Mouse (Mus musculus) gastrocnemius, adult 8-10 months (tissue): ENCODE results near the gene Prdm13. TPM values are rescaled to one million over a fixed set of nuclear protein-coding genes. Genes with fewer than 3 reads are reported as not detected.

Experiments
- DNase-seq, 2 experiments: peaks; one replicate each; pipeline ENCODE4 v3.0.0; 2022; ENCODE audit warnings: low spot score in 2 of 2
- total RNA-seq, 4 experiments: library from RNA; stranded (reverse); gene quantifications; 2 replicates each; pipeline ENCODE4 v1.2.4; 2022

Gene Prdm13
- total RNA-seq = not detected

DNA sequence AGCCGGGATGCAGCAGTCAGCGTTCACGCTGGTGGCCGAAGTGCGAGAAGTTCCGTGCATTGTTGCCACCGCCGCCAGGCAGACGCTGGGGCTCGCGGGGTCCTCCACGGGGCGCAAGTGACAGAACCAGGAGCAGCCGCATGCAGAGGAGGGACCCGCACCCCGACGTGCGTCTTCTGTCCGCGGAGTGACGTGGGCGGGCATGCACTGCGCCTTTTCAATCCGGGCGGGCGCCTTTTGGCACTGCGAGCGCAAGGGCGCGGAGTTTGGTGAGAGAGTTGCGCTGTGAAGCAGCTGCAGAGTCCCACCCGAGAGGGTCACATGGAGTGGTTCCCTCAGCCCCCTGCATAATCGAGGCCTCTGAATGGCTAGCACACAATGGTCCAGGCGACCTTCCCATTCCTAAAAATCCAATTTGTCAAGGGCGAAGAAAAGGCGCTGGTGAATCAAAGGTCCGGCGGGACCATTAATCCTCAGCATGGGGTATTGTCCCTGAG, at the start of gene Prdm13:
Prdm13 (minus strand) TSS at position 369 of the 497 bp plus-strand sequence.
- DNase-seq = no peak

DNA sequence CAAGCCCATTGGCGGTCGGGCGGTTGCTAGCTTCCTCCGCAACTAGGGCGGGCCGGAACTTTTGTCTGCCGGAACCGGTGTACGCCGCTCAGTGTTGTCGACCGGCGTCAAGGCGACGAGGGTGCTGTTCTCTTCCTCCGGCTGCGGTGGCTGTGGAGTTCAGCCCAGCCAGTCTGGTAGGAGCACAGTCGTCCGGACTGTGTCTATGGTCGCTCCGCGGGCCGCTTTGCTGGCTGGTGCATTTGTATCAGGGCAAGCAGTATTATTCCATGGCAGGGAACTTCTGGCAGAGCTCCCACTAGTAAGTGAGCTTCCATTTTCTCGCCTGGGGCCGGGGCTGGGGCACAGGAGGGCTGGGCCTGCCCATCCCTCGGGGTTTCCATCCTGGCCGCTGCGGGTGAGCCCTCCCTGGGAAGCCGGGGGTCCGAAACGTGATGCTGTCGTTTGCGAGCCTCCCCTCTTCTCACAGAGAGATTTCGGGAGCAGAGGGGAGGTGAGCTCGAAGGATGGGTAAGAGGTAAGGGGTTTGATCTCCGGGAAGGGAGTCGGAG, 41.9 kb upstream of the Prdm13 start, which contains the start of gene Ccnc:
Ccnc (plus strand) TSS at position 87 of the 551 bp plus-strand sequence.
- peak; percentile 69 to 82 for DNase-seq

DNA sequence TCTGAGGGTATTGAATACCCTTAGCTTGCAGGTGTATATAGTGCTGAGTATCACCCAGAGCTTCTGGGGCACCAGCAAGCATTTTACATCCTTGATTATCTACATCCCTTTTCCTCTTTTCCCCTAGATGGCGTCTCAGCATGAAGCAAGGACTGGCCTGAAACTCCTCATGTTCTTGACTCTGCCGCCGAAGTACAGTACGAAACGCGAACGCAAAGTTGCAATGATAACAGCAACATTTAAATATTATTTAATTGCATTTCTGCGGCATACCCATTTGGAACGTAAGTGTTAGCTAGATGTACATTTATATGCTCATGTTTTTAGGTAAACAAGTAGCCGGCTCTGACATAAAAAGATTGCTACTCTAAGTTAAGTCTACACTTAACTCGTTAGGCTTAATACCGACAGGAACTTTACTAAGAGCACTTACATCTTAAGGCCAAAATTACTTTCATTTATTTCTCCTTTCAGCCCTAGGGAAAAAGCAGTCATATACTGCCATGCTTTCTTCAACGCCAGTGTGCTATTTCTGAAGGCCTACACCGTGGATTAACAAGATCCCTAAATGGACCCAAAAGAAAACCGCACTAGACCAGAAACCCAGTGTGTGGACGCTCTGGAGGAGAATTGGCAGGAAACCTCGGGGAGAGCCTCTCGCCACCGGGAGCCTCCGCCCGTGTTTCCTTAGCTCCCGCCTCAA, 41.3 kb upstream of the Prdm13 start:
- DNase-seq = no peak

DNA sequence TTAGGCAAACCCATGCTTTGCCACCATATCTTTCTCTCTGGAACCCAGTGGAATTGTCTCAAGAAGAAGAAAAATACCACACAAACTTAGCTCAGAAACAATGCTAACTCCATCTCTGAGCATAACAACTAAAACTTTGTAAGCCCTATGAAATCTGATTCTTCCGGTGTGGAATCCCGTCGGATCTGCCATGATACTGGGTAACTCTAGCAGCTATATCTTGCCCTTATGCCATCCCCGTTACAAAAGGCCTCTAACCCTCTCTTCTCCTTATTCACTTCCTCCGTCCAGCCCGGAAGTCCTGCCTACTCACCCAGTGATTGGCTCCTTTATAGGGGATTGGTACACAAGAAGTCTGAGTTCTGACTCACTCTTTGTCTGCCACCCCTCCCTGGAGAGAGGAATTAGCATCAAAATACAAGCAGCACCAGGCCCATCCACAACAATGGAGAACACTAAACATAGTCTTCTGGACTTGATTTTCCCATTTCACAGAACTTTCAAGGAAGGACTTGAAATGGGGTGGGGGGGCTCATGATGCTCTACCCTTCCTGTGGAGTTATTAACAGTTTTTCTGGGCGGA, 37.1 kb upstream of the Prdm13 start:
- no peak for DNase-seq

GRCm38 (mm10) chr4:21712147-21712546, 26.4 kb upstream of the Prdm13 start:
- DNase-seq = peak; percentile 14 to 50

GRCm38 (mm10) chr4:21705046-21705445, 19.3 kb upstream of the Prdm13 start:
- DNase-seq = no peak

DNA sequence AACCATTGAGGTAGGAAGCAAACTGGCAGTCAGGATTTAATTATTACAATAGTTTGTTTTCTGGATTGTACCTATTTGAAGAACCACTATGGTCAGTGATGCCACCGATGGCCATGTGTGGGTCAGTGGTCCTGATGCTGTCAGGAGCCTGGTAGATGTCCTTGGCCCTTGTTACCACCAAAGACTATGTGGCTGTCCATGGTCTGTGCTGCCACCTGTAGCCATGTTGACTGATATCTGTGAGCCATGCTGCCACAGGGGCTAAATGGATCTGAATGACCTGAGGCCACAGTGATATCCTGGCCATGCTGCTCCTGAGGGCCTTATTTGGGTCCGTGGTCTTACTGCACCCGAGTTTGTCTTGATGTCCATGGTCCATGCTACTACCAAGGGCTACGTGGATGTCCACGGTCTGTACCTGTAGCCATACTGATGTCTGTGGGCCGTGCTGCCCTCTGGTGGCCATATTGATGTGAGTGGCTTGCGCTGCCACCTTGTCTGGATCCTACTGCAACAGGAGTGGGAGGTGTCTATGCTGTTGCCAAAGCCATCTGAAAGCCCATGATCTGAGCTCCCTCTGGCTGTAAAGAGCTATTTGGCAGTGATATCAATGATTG, 10.0 kb upstream of the Prdm13 start:
- DNase-seq = no peak

DNA sequence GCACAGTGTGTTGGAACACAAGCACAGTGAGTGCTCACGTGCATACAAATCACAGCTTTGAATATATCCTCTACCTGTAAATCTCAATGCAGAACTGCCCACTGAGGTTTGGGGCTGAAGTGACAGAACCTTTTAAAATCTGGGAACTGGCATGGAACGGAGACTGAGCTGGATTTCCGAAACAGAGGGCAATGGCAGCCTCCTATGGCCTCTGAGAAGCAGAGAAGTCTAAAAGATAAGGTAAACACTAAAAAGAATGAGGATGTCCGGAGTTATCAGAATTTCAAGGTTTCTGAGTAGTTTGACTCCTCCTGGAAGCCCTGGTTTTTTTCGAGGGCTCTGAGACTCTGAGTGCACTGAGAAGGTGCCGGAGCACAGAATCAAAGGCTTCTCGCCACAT, 4.5 kb upstream of the Prdm13 start:
- DNase-seq = no peak

GRCm38 (mm10) chr4:21689492-21689941, 3.8 kb upstream of the Prdm13 start:
- DNase-seq = no peak

- DNase-seq = no peak
Measured at GRCm38 (mm10) chr4:21688703-21689200, 3.0 kb upstream of the Prdm13 start.

- no peak for DNase-seq
Measured at GRCm38 (mm10) chr4:21687783-21688702, 2.3 kb upstream of the Prdm13 start.

DNA sequence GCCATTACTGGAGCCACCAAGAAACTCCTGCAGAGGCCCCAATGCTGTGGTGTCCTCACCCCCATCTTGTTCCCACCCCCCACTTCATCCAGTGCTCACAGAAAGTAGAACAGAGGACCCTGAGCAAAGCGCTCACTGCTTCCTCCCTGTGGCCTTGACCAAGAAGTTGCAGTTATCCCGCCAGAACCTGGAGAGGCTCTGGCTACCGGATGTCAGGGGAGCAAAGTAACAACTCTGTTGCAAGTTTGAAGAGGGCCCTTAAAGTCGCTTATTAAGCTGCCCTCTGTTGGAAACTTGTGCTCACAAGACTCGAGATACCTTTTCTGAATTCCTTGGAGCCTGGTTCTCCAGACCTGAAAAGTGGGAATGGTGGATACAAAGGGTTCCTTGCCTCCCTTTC, 1.2 kb upstream of the Prdm13 start:
- DNase-seq = no peak

DNA sequence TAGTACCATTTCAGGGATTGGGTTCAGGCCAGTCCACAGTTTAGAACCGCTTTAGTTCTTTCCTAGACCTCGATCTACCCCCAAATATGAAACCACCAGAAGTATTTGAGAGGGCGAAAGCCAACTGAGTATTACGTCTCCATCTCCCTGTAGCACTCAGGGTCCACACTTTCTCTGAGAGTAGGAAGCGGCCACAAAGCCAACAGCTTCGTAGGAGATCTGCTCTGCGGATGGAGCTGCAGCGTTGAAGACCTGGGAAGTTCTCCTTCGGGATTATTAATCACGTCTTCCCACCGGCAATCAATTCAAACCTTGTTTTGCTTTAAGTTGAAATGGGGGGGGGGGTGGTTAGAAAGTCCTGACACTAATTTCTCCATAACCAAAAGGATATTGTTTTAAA, 653 bp upstream of the Prdm13 start:
- DNase-seq = no peak

- no peak for DNase-seq
Measured at GRCm38 (mm10) chr4:21684341-21684970, 1.3 kb downstream of the Prdm13 start.

DNA sequence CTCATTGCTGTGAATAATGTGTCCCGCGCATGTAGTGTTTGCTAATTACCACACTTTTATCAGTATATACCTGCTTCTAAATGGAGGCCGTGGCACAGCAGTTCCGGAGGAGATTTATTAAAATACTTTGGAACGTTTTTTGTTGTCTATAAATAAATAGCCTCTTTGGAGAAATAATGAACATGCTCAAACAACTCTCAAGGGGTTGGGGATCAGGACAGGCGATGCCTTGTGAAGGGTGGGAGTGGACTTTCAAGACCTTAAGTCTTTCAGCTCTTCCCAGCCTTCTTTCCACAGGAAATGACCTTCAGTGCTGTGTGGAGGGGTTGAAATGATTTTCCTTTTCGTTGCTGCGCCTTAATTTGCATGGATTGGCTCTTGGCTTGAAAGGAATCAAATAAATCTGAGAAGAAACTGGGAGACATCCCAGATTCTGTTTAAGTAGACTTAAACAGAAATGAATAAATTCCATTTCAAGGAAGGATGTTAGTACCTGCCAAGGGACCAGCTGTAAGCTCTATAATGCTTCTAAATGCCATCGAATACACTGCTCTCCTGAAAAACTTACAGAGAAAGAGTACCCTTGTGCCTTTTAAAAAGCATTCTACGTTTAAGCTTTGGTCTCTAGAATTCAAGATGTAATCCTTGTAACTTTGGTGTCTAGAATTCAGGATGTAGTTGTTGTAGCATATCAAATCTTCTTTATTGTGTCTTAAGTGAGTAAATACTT, 3.2 kb downstream of the Prdm13 start:
- DNase-seq = no peak

DNA sequence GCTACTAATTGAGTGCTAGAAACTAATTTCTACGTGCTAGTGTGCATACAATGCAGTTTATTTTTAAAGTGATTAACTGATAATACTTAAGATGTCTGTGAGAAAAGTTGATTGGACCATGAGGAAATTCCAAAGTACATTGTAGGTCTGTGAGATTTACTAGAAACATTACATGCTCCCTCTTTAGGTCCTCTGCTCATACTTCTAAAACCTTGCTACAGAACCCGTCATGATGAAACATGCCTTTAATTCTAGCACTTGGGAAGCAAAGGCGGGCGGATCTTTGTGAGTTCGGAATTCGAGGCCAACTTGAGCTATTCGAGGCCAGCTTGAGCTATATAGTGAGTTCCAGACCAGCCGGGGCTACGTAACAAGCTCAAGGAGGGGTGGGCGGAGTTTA, 4.8 kb downstream of the Prdm13 start:
- no peak for DNase-seq

DNA sequence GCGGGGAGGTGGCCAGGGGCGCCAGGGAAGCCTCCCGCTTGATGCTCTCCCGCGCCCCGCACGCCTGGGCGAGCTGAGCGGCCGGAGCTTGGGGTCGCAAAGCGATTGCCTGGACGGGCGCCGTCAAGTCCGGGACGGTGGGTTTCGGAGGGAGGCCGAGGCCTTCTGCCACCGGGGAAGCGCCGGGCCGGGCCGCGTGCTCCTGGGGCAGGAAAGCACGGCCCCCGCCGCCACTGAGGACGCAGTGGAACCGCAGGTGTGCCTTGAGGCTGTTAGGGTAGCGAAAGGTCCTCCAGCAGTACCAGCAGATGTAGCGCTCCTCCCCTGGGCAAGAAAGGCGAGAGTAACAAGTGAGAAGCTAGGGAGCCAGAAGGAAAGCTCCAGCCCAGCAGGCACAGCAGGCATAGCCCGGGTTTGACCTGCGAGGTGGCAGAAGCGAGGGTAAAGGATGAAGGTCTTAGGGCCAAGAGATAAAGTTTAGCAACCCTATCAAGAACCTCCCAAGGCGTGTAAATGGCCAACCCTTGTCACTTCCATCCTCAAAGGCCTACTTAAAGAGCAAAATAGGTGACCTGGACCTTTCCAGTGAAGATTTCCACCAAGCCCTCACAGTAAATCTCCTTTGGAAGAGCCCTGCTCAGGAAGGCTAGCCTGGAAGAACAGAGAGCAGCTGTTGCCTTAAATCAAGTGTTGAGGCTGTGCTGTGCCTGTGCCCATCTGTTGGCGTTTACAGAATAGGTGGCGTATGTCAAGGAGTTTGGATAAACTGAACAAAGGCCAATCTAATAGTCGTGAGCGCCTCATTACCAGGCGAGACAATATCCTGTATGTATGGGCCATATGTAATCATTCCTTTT, 5.9 kb downstream of the Prdm13 start:
- no peak for DNase-seq

- DNase-seq = no peak
Measured at GRCm38 (mm10) chr4:21678975-21679623, 6.7 kb downstream of the Prdm13 start.
